Mouse (Mus musculus) right cerebral cortex, postnatal 36 days (tissue): ENCODE results near the gene Chd9.
"Not testable (repeated sequence)": the region's sequence is repeated elsewhere in the genome, so short reads cannot be mapped to it uniquely, and the experiment has no call there.

Experiments used
- DNase-seq, 2 experiments: peaks; one replicate each; pipeline ENCODE4 v3.0.0; 2022; ENCODE audit warnings: low spot score in 2 of 2, mixed read lengths in 1 of 2

Chd9 gene

DNA sequence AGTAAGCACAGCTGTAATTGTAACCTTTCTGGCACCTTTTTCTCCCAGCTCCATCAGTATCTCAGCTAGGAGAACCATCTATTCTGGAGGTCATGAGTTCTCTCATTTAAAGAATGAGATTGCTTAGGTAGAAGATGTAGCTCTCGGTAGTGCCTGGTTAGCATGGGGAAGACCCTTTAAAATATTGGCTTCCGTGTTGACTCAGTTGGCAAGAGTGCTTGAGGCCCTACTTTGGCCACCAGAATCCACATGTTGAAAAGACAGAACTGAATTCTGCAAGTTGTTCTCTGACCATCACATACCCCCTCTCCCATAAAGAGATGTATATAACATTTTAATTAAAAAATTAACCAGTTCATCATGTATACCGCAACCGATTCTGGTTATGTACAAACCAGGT lies 78.8 kb downstream of the Chd9 start:
- DNase-seq, result no peak

DNA sequence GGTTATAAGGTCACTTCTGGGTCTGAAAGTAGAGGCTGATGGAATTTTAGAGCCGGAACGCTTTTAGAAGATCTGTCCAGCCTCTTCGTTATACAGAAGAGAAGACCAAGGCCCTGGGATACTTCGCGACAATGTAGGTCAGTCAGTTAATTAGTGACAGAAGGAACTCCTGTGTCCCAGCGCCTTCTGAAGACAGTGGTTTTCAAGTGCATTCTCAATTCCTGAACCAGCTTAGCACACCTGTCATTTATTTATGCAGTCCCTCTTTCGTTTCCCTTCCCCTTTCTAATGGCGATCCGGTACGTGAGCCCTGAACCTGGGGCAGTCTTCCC lies 79.3 kb downstream of the Chd9 start:
- DNase-seq, result no peak

DNA sequence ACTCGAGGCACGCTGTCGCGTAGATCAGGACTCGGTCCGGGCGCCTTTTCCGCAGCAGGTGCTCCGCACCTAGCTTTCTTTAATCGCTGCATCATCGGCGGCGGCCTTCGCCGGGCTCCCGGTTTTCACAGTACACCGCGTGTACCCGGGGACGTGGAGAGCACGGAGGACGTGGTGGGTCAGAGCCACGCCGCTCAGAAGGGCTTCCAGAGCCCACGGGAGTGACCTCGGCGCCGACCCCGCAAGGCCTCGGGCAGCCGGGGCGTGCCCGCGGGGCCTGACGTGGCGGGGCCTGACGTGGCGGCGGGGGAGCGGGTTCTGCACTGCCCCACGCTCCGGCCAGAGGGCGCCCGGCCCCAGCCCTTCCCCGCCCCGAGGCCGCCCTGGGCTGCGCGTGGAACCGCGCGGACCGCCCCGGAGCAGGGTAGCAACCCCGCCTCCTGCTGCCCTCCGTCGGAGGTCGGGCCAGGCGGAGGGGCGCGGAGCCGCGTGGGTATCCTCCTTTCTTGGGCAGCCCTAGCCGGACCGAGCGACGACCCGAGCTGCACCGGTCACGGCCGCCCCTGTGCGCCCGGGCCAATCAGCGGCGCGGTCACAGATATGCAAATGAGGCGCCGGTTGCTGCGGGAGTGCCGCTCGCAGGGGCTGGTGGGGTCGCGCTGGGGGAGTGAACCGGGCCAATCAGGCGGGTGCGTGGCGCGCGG lies 79.8 kb downstream of the Chd9 start:
- DNase-seq, result peak; percentile 83 to 86

DNA sequence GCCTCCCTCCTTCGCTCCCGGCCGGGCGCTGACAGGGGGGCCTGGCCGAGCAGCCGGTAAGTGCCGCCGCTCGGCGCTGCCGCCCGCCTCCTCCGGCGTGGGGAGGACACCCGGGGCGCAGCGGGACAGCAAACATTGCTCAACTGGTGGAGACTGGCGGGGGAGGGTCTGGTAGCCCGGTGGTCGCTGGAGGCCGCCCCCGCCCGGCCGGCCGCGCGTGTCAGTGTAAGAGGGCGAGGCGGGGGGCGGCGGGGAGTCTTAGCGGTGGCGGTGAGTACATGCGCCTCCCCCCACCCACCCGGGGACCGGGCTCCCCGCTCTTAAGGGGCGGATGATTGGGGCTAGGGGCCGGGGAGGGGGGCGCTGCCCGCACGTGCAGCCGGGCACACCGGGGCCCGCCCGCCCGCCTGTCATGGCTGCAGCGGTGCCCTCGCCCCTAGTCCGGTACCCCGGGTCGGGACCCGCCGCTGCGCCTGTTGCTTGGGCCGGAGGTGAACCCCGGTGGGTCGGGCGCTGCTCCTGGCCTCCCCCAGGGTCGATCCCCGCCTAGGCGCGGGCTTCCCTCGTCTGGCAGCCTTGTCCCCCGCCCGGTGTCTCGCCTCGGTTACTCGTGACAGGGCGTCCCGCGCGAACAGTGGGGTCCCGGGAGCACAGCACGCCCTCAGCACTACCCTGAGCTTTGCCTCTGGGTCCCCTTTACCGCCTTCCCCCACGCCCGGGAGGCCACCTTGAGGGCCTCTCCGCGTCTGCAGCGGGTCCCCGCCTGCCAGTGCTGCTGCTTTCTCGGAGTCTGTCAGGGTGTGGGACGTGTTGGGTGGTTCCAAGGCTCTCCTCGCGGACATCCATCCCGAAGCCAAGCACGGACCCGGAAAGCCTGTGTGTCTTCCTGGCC lies 80.7 kb downstream of the Chd9 start:
- peak; percentile 20 to 30 for DNase-seq

DNA sequence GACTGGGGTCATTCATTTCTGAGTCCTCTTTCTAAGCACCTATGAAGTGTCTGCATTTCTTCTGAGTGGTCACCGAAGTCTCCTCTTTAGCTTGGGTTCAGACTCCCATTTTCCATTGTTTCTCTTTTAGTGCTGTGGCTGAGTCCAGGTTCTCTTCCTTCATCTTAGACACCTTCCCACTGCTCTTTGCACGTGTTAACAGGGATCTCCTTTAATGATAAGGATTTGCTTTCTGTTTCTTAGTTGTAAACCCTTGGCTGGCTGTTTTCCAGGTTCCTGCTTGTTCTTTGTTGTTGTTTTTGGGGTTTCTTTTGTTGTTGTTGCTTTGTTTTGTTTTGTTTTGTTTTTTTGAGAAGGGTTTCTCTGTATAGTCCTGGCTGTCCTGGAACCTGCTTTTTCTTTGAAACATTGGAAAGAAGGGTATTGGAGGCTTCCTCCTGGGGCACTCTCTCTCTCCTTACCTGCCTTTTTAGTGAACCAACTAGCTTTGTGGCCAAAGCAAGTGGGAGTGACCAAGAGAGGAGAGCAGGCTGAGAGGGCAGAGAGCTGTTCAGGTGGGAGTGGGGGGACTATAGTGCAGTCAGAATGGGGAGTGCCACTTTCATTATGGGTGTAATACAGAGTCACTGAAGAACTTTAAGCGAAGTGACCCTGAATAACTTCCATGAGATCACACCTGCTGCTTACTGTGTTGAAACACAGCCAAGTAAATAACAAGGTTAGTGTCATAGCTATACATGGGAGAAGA lies 95.2 kb downstream of the Chd9 start:
- DNase-seq, result no peak

DNA sequence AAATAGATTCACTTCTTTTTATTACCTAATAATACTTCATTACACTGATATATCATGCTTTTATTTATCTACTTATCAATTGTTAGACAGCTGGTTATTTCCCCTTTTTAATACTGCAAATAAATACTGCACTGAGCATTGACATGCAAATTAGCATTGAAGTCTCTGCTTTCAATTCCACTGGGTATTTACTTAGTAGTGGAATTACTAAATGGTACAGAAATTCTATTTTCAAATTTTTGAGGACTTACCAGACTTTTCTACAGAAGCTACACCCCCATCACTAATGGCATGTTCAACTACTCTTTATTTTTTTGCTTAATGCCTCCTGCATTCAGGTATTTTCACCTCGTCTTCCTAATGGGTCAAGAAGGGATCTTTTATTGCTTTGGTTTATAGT lies 100.3 kb downstream of the Chd9 start:
- DNase-seq, result no peak

DNA sequence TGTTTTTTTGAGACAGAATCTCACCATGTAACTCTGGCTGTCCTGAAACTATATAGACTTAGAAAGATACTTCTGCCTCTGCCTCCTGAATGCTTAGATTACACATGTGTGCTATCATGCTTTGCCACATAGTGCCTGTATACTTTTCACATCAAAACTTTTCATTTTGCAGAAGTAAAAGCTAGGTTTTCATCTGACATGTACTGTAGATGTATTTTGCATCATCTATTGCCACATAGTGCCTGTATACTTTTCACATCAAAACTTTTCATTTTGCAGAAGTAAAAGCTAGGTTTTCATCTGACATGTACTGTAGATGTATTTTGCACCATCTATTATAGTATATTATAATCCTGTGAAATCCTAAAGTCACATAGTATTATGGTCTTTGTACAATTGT lies 102.0 kb downstream of the Chd9 start:
- not testable (repeated sequence) for DNase-seq

DNA sequence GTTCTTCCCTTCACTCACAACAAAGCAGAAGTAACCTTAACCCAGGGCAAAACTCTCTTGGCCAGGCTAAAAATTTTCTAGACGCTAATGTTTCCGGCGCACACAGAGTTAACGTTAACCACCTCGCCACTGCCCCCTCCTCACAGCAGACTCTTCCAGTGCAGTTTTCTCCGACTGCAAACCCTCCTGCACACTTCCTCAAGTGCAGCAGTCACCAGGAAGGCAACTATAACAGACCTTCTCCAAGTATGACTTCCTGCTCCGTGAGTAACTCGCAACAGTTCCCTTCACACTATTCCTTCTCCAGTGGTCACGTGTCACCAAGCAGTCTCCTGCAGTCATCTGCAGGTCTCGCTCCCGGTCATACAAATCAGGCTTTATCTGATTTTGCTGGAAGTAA lies 104.8 kb downstream of the Chd9 start:
- DNase-seq, result no peak

DNA sequence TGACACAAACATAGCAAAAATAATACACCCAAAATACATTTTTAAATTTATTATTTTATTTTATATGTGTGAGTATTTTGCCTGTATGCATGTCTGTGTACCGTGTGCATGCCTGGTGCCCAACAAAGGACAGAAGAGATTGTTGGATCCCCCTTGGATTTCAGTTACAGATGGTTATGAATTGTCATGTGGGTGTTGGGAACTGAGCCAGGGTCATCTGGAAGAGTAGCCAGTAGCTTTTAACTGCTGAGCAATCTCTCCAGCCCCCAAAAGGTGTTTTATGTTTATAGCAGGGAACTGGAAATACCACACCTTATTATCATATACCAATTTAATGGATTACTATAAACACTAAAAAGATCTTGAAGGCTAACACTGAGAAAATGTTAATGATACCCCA lies 106.6 kb downstream of the Chd9 start:
- DNase-seq, result no peak

DNA sequence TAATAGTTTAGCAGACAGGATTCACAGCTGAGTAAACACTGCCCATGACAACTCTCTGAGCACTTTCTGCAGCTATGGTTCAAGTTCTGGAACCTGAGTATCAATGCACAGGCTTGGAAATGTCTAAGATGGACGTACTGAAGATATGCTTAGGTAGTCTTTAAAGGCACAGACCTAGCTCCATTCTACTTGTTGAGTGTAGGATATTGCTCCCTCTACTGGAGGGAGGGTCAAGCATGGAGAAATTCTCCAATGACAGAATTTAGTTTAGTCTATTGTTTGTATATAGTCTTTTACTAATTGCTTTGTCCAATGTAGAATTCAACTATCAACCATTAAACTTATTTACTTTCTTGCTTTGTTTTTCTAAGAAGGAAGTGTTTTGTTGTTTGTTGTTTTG lies 108.7 kb downstream of the Chd9 start:
- no peak for DNase-seq

DNA sequence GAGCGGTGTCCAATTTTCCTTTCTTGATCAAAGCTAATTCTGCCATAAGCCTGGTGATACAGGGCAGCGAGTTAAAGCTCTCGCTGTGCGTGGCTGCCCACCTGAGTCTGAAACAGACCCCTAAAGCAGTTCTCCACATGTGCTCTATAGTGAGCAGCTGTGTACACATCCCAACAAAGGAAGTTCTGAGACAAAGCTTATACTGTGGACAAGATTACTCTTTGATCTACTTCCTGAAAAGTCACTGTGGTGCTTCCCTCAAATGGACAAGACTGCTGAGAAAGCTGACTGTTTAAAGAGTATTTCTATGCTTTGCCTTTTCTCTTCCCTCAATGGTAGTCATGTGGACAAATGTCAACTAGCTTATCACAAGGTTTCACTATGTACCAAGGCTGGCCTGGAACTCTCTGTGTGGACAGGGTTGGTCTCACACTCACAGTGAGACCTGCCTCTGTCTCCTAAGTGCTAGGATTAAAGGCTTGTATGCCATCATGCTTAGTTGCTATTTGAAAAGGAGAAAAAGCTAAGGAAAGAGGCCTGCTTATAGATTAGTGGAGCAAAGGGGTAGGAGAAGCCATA lies 110.3 kb downstream of the Chd9 start:
- DNase-seq, result no peak

DNA sequence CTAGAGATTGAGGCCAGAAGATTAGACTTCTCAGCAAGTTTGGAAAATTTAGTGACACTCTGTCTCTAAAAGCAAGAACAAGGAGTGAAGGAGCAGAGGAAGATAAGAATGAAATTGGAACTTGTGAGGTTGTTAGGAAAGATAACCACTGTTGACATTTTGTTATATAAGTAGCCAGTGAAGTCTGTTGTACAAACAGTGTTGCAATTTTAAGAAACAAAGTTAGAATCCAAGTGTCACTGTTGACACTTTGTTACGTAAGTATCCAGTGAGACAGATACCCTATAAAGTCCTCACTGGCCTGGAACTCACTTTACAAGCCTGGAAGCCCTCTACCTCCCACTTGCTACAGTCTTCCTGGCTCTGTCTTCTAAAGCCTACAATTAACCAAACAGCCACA lies 111.7 kb downstream of the Chd9 start:
- no peak for DNase-seq

DNA sequence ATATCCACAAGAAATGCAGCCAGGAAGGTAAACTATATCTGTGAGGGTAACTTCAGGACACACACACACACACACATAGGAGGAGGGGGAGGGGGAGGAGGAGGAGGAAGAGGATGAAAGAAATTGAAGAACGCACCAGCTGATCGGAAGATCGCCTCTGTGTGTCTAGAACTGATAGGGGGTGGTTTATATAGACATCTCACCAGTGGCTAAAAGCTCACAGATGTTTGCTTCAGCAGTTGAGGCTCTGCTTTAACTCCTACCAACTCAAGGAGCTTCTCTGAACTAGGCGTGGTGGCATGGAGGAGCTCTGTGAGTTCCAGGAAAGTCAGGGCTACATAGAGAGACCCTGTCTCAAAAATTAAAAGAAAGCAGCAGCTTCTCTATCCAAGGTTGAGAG lies 115.6 kb downstream of the Chd9 start:
- DNase-seq, result no peak

DNA sequence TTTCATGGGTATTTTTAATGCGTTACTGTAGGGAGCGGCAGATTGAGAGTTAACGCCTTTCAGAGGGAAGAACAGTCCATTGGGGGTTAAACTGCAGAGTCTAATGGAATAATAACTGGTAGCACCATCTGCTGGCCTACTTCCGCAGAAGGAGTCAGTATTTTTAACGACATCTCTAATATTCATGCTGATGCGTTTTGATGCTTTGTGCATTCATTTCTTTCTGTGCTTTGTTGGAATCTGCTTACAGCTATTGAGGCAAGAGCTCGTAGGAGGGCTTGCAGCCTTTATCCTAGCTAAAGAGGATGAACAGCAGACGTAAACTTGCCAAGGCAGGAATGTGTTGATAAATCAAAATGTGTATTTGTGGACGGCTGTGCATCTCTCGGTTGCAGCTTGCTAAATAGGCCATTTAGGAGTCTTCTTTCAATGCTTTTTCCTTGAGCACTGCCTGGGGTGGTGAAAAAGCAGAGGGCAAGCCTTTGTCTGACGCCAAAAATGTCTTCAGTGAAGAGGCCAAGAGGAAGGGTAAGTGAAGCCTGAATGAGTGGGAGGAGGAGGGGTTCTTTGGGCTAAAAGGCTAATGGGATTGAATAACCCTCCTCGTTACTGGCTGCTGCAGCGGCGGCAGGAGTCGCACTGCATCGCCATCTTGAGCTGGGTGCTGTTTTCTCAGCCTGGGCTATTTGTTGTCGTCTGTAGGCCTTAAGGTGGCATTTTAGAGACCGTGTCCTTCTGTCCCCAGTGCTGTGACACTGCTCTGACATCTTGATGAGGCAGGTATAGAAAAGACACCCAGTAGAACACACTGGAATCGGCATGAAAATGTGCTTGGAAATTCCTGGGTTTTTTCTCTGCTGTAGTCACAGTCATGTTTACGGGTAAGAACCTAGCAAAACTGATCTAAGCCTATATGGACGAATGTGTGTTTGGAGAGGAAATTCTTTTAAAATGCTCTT lies 126.9 kb downstream of the Chd9 start:
- DNase-seq, result peak; percentile 64 to 69

DNA sequence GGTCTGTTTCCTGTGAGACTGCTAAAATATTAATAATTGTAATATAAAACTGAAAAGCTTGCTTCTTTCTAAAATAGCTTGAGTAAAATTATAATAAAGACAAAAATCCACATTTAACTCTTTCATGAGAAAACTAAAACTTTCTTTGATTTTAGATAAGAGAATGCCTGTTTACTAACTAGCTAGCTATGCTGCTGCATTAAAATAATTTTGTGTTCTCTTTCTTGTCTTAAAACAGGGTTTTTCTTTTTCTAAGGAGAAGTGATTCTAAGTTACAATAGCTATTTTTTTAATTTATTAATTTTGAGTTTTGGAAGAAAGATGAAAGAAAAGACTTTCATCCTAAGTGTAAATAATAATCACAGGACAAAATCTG lies 127.6 kb downstream of the Chd9 start:
- DNase-seq, result no peak

DNA sequence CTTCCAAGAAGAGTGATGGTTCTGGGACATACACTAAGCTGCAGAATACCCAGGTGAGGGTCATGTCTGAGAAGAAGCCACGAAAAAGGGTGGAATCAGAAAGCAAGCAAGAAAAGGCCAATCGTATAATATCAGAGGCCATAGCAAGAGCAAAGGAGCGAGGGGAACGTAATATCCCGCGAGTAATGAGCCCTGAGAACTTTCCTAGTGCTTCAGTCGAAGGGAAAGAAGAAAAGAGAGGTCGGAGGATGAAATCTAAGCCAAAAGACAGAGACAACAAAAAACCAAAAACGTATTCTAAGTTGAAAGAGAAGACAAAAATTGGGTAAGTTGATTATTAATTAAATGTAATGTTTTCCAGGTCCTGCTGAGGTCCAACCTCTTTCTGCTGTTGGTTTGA lies 128.2 kb downstream of the Chd9 start:
- no peak for DNase-seq

DNA sequence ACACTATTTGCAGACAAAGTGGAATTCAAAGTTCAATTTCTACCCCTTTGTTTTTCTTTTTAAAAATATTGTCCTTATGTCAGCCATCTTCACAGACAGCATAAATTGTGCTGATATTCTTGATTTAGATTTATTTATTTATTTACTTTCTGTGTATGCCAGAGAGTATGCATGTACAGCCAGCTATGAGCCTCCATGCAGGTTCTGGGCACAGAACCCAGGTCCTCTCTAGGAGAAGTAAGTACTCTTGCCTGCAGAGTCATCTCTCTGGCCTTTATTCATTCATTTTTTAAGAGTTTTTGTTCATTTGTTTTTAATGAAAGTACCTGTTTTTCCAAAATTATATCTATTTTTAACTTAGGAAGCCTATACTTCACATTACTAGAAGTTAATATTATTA lies 129.6 kb downstream of the Chd9 start:
- DNase-seq, result no peak

DNA sequence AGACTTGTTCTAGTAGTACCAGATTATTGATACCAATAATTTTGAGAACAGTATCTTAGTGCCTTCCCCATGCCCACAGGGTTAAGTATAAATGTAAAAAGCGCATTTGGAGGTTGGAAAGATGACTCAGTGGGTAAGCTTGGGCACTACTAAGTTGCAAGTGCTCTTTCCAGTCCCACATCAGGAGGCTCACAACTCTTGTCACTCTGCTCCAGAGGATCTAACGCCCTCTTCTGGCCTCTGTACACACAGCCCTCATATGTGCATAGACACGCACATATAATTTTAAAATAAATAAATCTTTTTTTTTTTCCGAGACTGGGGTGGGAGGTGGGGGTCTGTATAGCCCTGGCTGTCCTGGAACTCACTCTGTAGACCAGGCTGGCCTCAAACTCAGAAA lies 131.6 kb downstream of the Chd9 start:
- no peak for DNase-seq

DNA sequence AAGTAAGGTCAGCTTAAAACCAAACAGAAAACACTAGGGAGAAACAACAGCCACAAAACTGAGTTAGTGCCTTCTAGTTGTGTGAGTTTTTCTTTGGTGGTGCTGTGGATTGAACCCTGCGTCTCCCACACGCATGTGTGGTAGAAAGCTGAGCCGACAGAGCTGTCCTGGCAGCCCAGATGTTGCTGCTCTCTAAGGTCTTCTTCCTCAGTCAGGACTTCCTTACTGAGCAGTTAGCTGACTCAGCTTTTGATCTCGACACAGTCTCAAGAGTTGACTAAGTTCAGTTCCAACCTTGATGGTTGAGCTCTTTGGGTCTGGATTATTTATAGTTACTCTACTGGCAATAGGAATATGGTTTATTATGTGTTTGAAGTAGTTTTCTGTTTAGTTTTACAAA lies 133.5 kb downstream of the Chd9 start:
- no peak for DNase-seq

DNA sequence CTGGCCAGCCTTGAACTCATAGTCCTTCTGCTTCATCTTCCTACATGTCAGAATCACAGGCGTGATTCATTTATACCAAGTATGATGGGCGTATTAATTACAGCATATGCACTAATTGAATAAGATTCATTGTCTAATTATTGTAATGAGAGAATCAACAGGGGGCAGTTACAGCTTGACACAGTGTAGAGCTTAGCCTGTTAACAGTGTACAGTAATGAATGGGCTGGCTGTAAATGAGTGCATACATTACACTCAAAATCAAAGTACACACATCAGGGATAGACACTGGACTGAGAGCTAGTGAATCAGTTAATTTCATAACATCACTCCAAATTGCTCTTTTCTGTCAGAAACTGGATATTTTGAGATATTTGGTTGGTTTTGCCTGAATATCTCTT lies 135.9 kb downstream of the Chd9 start:
- no peak for DNase-seq

DNA sequence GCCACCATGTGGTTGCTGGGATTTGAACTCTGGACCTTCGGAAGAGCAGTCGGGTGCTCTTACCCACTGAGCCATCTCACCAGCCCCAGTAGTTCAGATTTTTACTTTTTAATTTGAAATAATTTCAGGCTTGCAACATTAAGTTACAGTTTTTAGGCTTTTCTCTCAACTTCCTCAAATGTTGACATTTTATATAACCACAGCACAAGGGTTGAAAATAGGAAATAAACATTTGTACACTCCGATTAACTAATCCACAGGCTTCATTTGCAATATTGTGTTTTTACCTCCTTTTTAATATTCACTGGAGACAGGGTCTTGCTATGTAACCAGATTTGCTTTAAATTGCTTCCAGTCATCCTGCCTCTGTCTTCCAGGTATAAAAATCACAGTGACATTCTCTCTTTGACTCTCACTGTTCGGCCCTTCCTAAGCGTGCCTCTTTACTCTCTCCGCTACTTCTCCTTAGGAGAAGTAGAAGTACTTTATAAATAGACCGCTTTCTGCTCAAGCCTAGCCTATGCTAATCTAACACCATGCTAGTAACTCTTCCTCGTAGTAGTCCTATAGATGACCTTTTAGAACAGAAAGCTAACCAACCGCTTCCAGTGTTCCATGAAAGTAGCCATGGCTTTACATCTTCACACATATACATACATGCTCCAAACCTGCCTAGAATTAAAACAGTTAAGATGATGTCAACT lies 137.5 kb downstream of the Chd9 start:
- no peak for DNase-seq
